Mouse (Mus musculus): ENCODE measurements around the gene Cxcl17.

Cxcl17 gene

DNA sequence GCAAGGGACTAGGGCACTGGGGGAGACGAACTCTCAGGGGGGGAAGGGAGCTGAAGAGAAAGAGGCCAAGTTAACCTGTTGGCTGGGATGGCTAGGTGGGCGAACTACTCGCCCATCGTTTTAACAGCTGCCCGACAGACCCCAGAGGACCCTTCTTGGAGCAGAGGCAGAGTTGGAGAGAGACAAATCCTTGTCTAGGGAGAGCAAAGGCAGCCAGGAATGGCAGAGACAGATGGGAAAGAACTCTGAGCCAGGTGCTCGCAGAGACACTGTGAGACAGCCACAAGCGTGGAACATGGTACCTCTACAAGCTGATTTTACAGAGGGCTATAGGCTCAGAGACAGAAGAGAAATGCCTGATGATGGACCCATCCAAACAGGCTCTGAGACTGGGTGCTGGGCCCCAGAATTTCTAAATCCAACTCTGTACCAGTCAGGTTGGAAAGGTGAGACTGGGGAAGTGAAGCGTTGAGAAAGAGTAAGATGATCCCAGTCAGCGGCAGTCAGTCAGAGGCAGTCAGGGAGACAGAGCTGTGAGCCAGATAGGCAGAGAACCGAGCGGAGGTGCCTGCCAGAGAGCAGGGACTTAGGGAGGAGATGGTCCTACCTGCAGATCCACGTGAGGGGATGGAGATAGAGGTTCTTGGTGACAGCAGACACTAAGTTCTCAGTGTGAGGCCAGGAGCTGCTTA is 43.5 kb downstream of the Cxcl17 start, which contains the start of gene Cnfn:
TSS of gene Cnfn (minus strand) at position 667 of the 692 bp plus-strand sequence.
- DNase-seq (ENCODE audit: extremely low spot score, low spot score) = no peak

DNA sequence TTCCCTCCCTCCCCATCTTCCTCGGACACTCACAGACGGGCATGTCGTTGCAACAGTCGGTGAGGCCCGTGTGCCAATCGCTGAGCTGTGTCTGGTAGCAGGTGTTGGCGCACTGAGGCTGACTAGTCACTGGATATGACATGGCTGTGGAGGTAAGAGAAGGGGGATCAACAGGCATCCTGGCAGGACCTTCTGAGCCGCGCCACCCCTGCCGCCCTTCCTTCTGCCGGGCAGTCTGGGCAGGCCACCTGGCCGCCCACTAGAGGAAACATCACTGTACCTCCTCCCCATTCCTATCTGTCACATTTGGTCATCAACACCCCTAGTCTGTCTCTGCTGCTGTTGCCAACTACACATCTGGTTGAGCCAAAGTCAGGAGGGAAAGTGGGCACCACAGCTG is 44.4 kb downstream of the Cxcl17 start:
- DNase-seq (ENCODE audit: extremely low spot score, low spot score) = no peak

DNA sequence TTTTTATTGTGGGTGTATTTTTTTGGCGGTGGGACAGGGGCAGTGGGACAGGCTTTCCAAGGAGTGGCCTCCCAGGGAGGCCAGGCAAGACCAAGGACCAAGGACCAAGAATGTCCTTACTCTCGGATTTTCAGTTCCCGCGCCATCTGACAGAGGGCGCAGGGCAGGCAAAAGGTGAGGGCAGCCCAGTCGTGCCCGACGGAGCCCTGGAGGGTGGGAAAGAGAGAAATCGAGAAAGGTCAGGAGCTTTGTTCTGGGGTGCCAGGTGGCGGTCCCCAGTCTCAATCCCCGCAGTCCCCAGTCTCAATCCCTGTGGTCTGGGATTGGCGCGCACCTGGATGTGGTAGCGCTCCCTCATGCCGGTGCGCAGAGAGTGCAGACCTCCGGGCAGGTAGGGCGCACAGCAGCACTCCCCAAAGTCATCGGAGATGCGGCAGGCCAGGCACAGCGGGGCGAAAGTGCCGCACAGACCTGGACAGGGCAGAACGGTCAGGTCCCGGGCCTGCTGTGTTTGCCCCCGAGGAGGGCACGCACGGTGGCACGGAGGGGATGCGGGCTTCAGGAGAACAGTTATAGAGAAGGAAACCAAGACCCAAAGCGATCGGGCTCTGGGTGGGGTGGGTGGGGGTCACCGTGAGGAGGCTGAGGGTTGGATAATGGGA is 44.9 kb downstream of the Cxcl17 start:
- DNase-seq (ENCODE audit: extremely low spot score, low spot score) = peak; percentile 17

DNA sequence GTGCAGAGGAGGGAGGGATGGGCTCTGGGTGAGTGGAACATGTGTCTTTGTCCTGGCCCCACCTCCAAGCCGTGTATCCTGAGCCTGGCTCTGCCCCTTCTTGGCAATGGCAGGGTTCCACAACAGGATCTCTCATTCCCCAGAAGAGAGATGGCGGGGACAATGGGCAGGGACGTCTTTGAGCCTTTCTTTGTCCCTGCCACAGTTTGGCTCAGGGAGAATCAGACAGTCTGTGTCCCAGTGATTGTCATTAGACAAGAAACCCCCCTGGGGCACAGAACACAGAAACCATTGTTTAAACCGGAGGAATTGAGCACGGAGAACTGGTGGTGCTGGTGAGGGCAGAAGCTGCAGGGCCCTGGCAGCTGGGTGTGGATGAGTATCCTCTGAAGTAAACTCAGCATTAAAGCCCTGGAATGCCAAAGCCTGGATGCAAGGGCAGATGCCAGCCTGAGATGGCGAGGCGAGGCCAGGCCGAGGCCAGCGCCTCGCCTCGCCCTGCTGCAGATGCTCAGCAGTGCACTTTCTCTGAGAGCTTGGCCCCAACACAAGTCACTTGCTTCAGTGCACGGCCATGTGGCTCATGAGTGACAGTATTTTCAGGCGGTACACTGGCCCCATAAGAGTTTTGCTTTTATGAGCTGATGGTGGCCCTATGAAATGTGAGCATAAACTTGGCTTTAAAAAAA is 46.6 kb downstream of the Cxcl17 start:
- DNase-seq (ENCODE audit: extremely low spot score, low spot score) = peak; percentile 16

DNA sequence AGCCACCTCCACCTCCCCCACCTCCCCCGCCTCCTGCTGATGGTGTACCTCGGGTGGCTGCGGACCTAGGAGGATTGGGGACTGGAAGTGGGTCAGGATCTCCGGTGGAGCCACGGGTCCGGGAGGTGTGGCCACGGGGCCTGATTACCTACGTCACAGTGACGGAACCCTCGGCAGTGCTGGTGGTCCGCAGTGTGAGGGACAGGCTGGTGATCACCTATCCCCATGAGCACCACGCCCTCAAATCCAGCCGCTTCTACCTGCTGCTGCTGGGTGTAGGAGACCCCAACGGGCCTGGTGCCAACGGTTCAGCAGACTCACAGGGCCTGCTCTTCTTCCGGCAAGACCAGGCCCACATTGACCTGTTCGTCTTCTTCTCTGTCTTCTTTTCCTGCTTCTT is 49.1 kb downstream of the Cxcl17 start:
- no peak for DNase-seq (ENCODE audit: extremely low spot score, low spot score)

DNA sequence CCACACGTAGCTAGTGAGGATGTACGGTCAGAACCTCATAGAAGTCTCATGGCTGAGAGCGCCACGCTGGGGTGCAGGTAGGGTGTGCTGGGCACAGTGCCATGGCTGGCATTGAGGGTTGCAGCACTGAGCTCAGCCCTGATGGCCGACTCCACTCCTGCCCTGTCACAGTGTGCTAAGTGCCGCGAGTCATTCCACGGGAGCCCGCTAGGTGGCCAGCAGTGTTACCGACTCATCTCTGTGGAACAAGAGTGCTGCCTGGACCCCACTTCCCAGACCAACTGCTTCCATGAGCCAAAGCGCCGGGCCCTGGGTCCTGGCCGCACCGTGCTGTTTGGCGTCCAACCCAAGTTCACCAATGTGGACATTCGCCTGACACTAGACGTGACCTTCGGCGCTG is 49.5 kb downstream of the Cxcl17 start:
- peak; percentile 25 for DNase-seq (ENCODE audit: extremely low spot score, low spot score)

DNA sequence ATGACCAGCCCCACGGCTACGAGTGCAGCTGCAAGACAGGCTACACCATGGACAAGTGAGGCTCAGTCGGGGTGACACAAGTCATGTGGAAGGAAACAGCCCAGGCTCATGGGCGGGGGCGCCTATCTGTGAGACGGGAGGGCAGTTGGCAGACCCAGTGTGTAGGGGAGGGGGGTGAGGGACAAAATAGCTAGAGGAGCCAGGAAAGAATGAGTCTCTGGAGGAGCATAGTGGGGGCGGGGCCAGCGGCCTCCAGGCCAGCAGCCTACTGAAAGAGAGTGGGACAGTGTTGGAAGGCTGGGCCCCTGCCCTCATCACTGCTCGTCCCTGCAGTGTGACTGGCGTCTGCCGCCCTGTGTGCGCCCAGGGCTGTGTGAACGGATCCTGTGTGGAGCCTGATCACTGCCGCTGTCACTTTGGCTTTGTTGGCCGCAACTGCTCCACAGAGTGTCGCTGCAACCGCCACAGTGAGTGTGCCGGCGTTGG is 53.9 kb downstream of the Cxcl17 start:
- DNase-seq (ENCODE audit: extremely low spot score, low spot score) = no peak
